Mouse (Mus musculus): Measurements from ENCODE around the gene Tspan31.

Tspan31 gene

GRCm38 (mm10) chr10:127070190-127071121 is at the start of gene Tspan31:
Gene Tspan31 (minus strand): TSS chr10:127070264.
- peak; percentile 75 for DNase-seq (ENCODE audit: low read depth, low spot score)

GRCm38 (mm10) chr10:127119229-127119628 is 49.2 kb upstream of the Tspan31 start:
- DNase-seq (ENCODE audit: low read depth, low spot score), result no peak

- DNase-seq (ENCODE audit: low read depth, low spot score), result no peak
Measured at GRCm38 (mm10) chr10:127118470-127118869, 48.4 kb upstream of the Tspan31 start.

- no peak for DNase-seq (ENCODE audit: low read depth, low spot score)
Measured at GRCm38 (mm10) chr10:127115068-127115467, 45.0 kb upstream of the Tspan31 start.

- DNase-seq (ENCODE audit: low read depth, low spot score), result no peak
Measured at GRCm38 (mm10) chr10:127114408-127114807, 44.3 kb upstream of the Tspan31 start.

- DNase-seq (ENCODE audit: low read depth, low spot score), result no peak
Measured at GRCm38 (mm10) chr10:127111001-127111887, 41.2 kb upstream of the Tspan31 start.

- no peak for DNase-seq (ENCODE audit: low read depth, low spot score)
Measured at GRCm38 (mm10) chr10:127108262-127108583, 38.2 kb upstream of the Tspan31 start.

GRCm38 (mm10) chr10:127107563-127108261 is 37.6 kb upstream of the Tspan31 start:
- DNase-seq (ENCODE audit: low read depth, low spot score), result no peak

GRCm38 (mm10) chr10:127103631-127104030 is 33.6 kb upstream of the Tspan31 start:
- no peak for DNase-seq (ENCODE audit: low read depth, low spot score)

- no peak for DNase-seq (ENCODE audit: low read depth, low spot score)
Measured at GRCm38 (mm10) chr10:127101151-127101550, 31.1 kb upstream of the Tspan31 start.

GRCm38 (mm10) chr10:127100414-127100813 is 30.4 kb upstream of the Tspan31 start:
- DNase-seq (ENCODE audit: low read depth, low spot score), result no peak

GRCm38 (mm10) chr10:127099868-127100267 is 29.8 kb upstream of the Tspan31 start:
- no peak for DNase-seq (ENCODE audit: low read depth, low spot score)

GRCm38 (mm10) chr10:127099191-127099590 is 29.1 kb upstream of the Tspan31 start:
- no peak for DNase-seq (ENCODE audit: low read depth, low spot score)

- no peak for DNase-seq (ENCODE audit: low read depth, low spot score)
Measured at GRCm38 (mm10) chr10:127098514-127098913, 28.4 kb upstream of the Tspan31 start.

GRCm38 (mm10) chr10:127094382-127094802 is 24.3 kb upstream of the Tspan31 start:
- no peak for DNase-seq (ENCODE audit: low read depth, low spot score)

GRCm38 (mm10) chr10:127092742-127093141 is 22.7 kb upstream of the Tspan31 start:
- no peak for DNase-seq (ENCODE audit: low read depth, low spot score)

GRCm38 (mm10) chr10:127091507-127092396 is 21.7 kb upstream of the Tspan31 start:
- no peak for DNase-seq (ENCODE audit: low read depth, low spot score)

- DNase-seq (ENCODE audit: low read depth, low spot score), result no peak
Measured at GRCm38 (mm10) chr10:127090560-127091411, 20.7 kb upstream of the Tspan31 start.

GRCm38 (mm10) chr10:127085633-127086032 is 15.6 kb upstream of the Tspan31 start:
- DNase-seq (ENCODE audit: low read depth, low spot score), result no peak

- no peak for DNase-seq (ENCODE audit: low read depth, low spot score)
Measured at GRCm38 (mm10) chr10:127085052-127085451, 15.0 kb upstream of the Tspan31 start.
